ENCODE assay signal across 8 mouse cellular contexts in genomic region chr1:58031160-58031769, GRCm38 (mm10). TPM values are rescaled to one million over a fixed set of nuclear protein-coding genes. Genes with fewer than 3 reads are reported as not detected.
DNase-seq lines count a peak whose midpoint lies in the region; ATAC-seq and TF ChIP-seq lines count a peak whose summit lies in the region.

No protein-coding gene starts in this region.

- peak; percentile 90 for TF ChIP-seq CTCF in midbrain, postnatal 0 days (IDR thresholded peaks at IDR 0.05)

- H3K4me1 ChIP-seq in limb, embryonic 10.5 days, result peaks cover 16% of the 10 kb centered on the region
- H3K4me1 ChIP-seq in midbrain, postnatal 0 days (ENCODE audit: insufficient read depth, low read length), result no peaks in the 10 kb centered on the region

- 65% methylated on average over 10 of the region's 10 CpGs for WGBS in limb, embryonic 10.5 days
- WGBS in midbrain, postnatal 0 days, result 59% methylated on average over 10 of the region's 10 CpGs

- no peak overlapping the region for H3K4me3 ChIP-seq in limb, embryonic 10.5 days
- no peak overlapping the region for H3K4me3 ChIP-seq in midbrain, postnatal 0 days (ENCODE audit: low read depth, low read length)

- H3K9me3 ChIP-seq in limb, embryonic 10.5 days (replicated peaks), result no peaks in the 10 kb centered on the region
- H3K9me3 ChIP-seq in midbrain, postnatal 0 days (ENCODE audit: low read length), result no peaks in the 10 kb centered on the region

- no peak overlapping the region for H3K9ac ChIP-seq in midbrain, postnatal 0 days (replicated peaks; ENCODE audit: low read length, poor library complexity, severe bottlenecking)

- no peaks in the 10 kb centered on the region for H3K27me3 ChIP-seq in limb, embryonic 10.5 days (ENCODE audit: low read depth, poor library complexity, severe bottlenecking)
- no peaks in the 10 kb centered on the region for H3K27me3 ChIP-seq in midbrain, postnatal 0 days (ENCODE audit: insufficient read depth, low read length)

- H3K27ac ChIP-seq in limb, embryonic 10.5 days, result no peak overlapping the region
- no peak overlapping the region for H3K27ac ChIP-seq in midbrain, postnatal 0 days (ENCODE audit: low read depth, low read length)

- DNase-seq in 3134 (ENCODE audit: extremely low read depth, insufficient read length, low spot score) (peak; percentile 57), MN1 (ENCODE audit: low spot score) (peak; percentile 84)
- DNase-seq in cerebellum, adult 18-20 months, result peak; percentile 29 to 43
- peak; percentile 74 for DNase-seq in forelimb bud, embryonic 11.5 days (ENCODE audit: low read depth, low spot score)
- peak; percentile 42 for DNase-seq in hindlimb bud, embryonic 11.5 days (ENCODE audit: extremely low spot score, low read depth, low spot score)
- DNase-seq in limb, embryonic 10.5 days (ENCODE audit: low spot score), result peak; percentile 81
- DNase-seq in midbrain, postnatal 0 days (ENCODE audit: low spot score), result peak; percentile 76
- peak; percentile 71 for DNase-seq in testis, postnatal 10 days (ENCODE audit: low spot score)

- peaks cover 2% of the 10 kb centered on the region for H3K36me3 ChIP-seq in limb, embryonic 10.5 days
- no peaks in the 10 kb centered on the region for H3K36me3 ChIP-seq in midbrain, postnatal 0 days (ENCODE audit: insufficient read depth, low read length)

- no peak; the same call in 1 of the 2 replicates for ATAC-seq in midbrain, postnatal 0 days (ENCODE audit: low FRiP score)

- no peak overlapping the region for H3K4me2 ChIP-seq in midbrain, postnatal 0 days (ENCODE audit: low read depth, low read length, poor library complexity, severe bottlenecking)

RNA-seq across cellular contexts. Expression of gene Aox1, which starts 1.5 kb away (rescaled TPM):
- 0.03 and 0.15 TPM in 2 replicates for polyA plus RNA-seq in limb, embryonic 10.5 days (2016; fragmentation: Nextera tagmentation; extraction: Ambion mirVana)
- total RNA-seq in midbrain, postnatal 0 days (2014; rRNA removed), result 0.38 and 0.60 TPM in 2 replicates
- 0.30 and 0.34 TPM in 2 replicates for polyA plus RNA-seq in midbrain, postnatal 0 days (2015; fragmentation: Nextera tagmentation; extraction: Ambion mirVana)

RNA-seq across cellular contexts. Expression of gene Kctd18, which starts 12.5 kb away (rescaled TPM):
- polyA plus RNA-seq in limb, embryonic 10.5 days (2016; fragmentation: Nextera tagmentation; extraction: Ambion mirVana), result 14.9 and 19.6 TPM in 2 replicates
- total RNA-seq in midbrain, postnatal 0 days (2014; rRNA removed), result 40.7 and 52.3 TPM in 2 replicates
- polyA plus RNA-seq in midbrain, postnatal 0 days (2015; fragmentation: Nextera tagmentation; extraction: Ambion mirVana), result 29.3 and 29.8 TPM in 2 replicates

RNA-seq across cellular contexts. Expression of gene Sgo2a, which starts 35.5 kb away (rescaled TPM):
- 18.3 and 21.2 TPM in 2 replicates for polyA plus RNA-seq in limb, embryonic 10.5 days (2016; fragmentation: Nextera tagmentation; extraction: Ambion mirVana)
- total RNA-seq in midbrain, postnatal 0 days (2014; rRNA removed), result 1.4 and 3.1 TPM in 2 replicates
- polyA plus RNA-seq in midbrain, postnatal 0 days (2015; fragmentation: Nextera tagmentation; extraction: Ambion mirVana), result 1.1 and 1.4 TPM in 2 replicates
